Mouse (Mus musculus): ENCODE results near the gene Qsox2. TPM values are rescaled to one million over a fixed set of nuclear protein-coding genes. Genes with fewer than 3 reads are reported as not detected.

Qsox2 gene
- polyA plus RNA-seq (2012; rRNA removed), result 18.3 and 22.7 TPM in 2 replicates

DNA sequence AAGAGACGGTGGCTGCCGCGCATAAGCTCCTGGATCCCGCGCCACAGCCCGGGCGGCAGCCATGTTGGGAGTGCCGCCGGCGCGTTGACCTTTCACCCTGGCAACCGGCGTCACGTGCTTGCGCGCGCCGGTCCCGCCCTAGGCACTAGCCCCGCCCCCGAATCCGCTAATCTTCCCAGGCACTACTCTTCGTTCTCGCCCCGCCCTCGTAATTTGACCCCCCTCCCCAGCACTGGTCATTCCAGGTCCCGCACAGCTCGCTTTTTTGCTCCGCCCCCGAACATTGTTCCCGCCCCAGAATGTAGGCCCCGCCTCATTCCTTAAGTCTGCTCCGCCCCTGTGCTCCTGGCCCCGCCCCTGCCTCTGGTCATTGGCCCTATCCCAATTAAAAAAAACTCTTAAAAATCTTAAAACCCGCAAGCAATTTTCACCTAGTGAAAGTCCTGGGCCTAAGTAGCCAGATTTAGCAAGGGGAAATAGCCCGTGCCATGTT is at the start of gene Qsox2:
Qsox2 (minus strand) TSS at position 236 of the 493 bp plus-strand sequence.
- Histone ChIP-seq H3K27ac (ENCODE audit: control insufficient read depth, insufficient read depth, low read length) (no peak within 1 kb of the TSS), H3K4me3 (ENCODE audit: control insufficient read depth, insufficient read depth, low read length) (peak within 1 kb of the TSS; percentile 78), H3K4me1 (replicated peaks; ENCODE audit: control insufficient read depth, insufficient read depth, low read length) (peaks cover 28% of the 10 kb centered on the region), H3K27me3 (ENCODE audit: control insufficient read depth, insufficient read depth, low read length) (no peaks in the 10 kb centered on the region), H3K36me3 (ENCODE audit: control insufficient read depth, insufficient read depth, low read length) (no peaks in the 10 kb centered on the region)
- peak; percentile 84 for DNase-seq
- WGBS, result 1% methylated on average over 36 of the region's 36 CpGs
- TF ChIP-seq POLR2A (IDR thresholded peaks at IDR 0.05; ENCODE audit: control insufficient read depth, extremely low read depth, insufficient read depth, low read length, poor library complexity), result peak; percentile 57; the same call in 1 of the 2 replicates
- no peak for TF ChIP-seq CTCF (IDR thresholded peaks at IDR 0.05; ENCODE audit: borderline replicate concordance, control insufficient read depth, extremely low read depth, insufficient read depth, low read length, poor library complexity)

DNA sequence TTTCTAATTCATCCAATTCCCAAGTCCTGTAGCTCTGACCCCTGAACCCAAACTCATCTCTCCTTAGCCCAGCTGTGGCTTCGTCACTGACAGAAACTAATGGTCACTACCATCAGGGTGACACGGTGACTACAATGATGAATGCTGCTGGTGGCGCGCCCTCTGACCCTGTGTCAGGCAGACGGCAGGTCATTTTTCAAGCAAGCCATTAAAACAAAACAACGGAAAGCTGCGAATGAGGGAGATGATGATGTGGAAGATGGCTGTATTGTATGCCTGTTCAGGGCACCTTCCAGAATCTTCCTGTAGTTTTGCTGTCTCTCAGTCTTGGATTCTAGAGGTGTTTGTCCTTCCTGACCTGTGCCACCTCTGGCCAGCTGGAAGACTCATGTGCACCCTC is 49.1 kb upstream of the Qsox2 start:
- Histone ChIP-seq H3K27me3 (ENCODE audit: control insufficient read depth, insufficient read depth, low read length) (no peaks in the 10 kb centered on the region), H3K4me1 (replicated peaks; ENCODE audit: control insufficient read depth, insufficient read depth, low read length) (no peaks in the 10 kb centered on the region), H3K27ac (ENCODE audit: control insufficient read depth, insufficient read depth, low read length) (no peak overlapping the region), H3K36me3 (ENCODE audit: control insufficient read depth, insufficient read depth, low read length) (no peaks in the 10 kb centered on the region), H3K4me3 (ENCODE audit: control insufficient read depth, insufficient read depth, low read length) (no peak overlapping the region)
- no peak for DNase-seq
- no peak for TF ChIP-seq POLR2A (IDR thresholded peaks at IDR 0.05; ENCODE audit: control insufficient read depth, extremely low read depth, insufficient read depth, low read length, poor library complexity)
- TF ChIP-seq CTCF (IDR thresholded peaks at IDR 0.05; ENCODE audit: borderline replicate concordance, control insufficient read depth, extremely low read depth, insufficient read depth, low read length, poor library complexity), result no peak
- WGBS, result 92% methylated on average over 7 of the region's 7 CpGs

DNA sequence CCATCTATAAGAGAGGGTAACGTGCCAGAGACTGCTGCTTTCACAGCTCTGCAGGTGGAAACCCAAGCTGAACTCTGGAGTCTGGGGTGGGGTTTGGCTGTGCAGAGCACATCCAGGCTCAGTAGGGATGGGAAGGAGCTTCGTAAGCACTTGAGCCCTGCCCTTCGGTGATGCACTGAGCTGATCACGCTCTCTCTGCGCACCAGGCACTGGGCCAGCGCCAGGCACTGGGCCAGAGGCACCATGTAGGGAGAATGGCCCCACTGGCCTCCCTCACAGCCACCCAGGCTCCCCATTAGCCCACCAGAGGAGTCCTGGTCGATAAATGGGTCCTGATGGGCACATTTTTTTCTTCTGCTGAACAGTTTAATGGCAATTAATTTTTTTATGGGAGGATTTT is 48.5 kb upstream of the Qsox2 start:
- Histone ChIP-seq H3K27ac (ENCODE audit: control insufficient read depth, insufficient read depth, low read length) (no peak overlapping the region), H3K4me3 (ENCODE audit: control insufficient read depth, insufficient read depth, low read length) (no peak overlapping the region), H3K4me1 (replicated peaks; ENCODE audit: control insufficient read depth, insufficient read depth, low read length) (no peaks in the 10 kb centered on the region), H3K36me3 (ENCODE audit: control insufficient read depth, insufficient read depth, low read length) (no peaks in the 10 kb centered on the region), H3K27me3 (ENCODE audit: control insufficient read depth, insufficient read depth, low read length) (no peaks in the 10 kb centered on the region)
- no peak for DNase-seq
- 82% methylated on average over 7 of the region's 7 CpGs for WGBS
- TF ChIP-seq POLR2A (IDR thresholded peaks at IDR 0.05; ENCODE audit: control insufficient read depth, extremely low read depth, insufficient read depth, low read length, poor library complexity), result no peak
- no peak for TF ChIP-seq CTCF (IDR thresholded peaks at IDR 0.05; ENCODE audit: borderline replicate concordance, control insufficient read depth, extremely low read depth, insufficient read depth, low read length, poor library complexity)

DNA sequence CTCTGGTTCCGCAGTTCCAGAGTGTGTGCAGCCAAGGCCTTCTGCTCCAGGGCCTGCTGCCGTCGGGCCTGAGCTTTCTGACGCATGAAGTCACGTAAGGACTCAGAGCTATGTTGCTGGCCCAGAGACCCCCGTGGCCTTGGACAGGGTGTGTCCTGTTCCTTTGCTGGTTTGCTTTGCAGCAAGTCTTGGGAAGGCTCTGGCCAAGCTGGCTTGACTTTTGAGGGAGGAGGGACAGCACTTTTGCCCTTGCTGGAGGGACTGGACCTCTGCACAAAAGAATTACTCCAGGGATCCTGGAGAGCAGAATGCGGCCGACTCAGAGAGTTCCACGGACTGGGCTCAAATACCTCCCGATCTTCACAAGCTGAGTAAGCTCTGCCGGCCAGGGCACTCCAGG is 43.3 kb upstream of the Qsox2 start:
- no peaks in the 10 kb centered on the region for H3K36me3 ChIP-seq (ENCODE audit: control insufficient read depth, insufficient read depth, low read length)
- H3K27me3 ChIP-seq (ENCODE audit: control insufficient read depth, insufficient read depth, low read length), result no peaks in the 10 kb centered on the region
- no peak overlapping the region for H3K27ac ChIP-seq (ENCODE audit: control insufficient read depth, insufficient read depth, low read length)
- TF ChIP-seq POLR2A (IDR thresholded peaks at IDR 0.05; ENCODE audit: control insufficient read depth, extremely low read depth, insufficient read depth, low read length, poor library complexity) (no peak), CTCF (IDR thresholded peaks at IDR 0.05; ENCODE audit: borderline replicate concordance, control insufficient read depth, extremely low read depth, insufficient read depth, low read length, poor library complexity) (no peak)
- H3K4me1 ChIP-seq (replicated peaks; ENCODE audit: control insufficient read depth, insufficient read depth, low read length), result no peaks in the 10 kb centered on the region
- 95% methylated on average over 11 of the region's 11 CpGs for WGBS
- H3K4me3 ChIP-seq (ENCODE audit: control insufficient read depth, insufficient read depth, low read length), result no peak overlapping the region
- DNase-seq, result no peak

DNA sequence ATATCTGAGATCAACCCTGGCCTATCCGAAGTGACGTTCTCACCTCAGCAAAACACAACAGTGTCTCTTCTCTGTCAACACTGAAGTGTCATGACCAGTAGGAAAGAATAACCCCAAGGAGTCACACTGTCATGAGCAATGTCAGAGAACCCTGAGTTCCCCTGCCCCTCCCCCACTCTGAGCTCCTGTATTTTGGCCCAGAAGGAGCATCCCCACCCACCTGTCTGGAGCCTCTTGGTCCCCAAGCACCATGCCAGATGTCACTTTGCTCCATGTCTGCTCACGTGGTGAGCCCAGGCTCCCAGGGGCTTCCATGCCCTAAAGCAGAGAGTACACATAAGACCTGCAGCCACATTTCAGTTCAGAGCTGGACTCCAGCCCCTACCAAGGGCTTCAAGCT is 42.4 kb upstream of the Qsox2 start:
- Histone ChIP-seq H3K27ac (ENCODE audit: control insufficient read depth, insufficient read depth, low read length) (no peak overlapping the region), H3K4me1 (replicated peaks; ENCODE audit: control insufficient read depth, insufficient read depth, low read length) (no peaks in the 10 kb centered on the region), H3K27me3 (ENCODE audit: control insufficient read depth, insufficient read depth, low read length) (no peaks in the 10 kb centered on the region), H3K36me3 (ENCODE audit: control insufficient read depth, insufficient read depth, low read length) (no peaks in the 10 kb centered on the region), H3K4me3 (ENCODE audit: control insufficient read depth, insufficient read depth, low read length) (no peak overlapping the region)
- TF ChIP-seq POLR2A (IDR thresholded peaks at IDR 0.05; ENCODE audit: control insufficient read depth, extremely low read depth, insufficient read depth, low read length, poor library complexity) (no peak), CTCF (IDR thresholded peaks at IDR 0.05; ENCODE audit: borderline replicate concordance, control insufficient read depth, extremely low read depth, insufficient read depth, low read length, poor library complexity) (no peak)
- no peak for DNase-seq
- 88% methylated on average over 3 of the region's 3 CpGs for WGBS

DNA sequence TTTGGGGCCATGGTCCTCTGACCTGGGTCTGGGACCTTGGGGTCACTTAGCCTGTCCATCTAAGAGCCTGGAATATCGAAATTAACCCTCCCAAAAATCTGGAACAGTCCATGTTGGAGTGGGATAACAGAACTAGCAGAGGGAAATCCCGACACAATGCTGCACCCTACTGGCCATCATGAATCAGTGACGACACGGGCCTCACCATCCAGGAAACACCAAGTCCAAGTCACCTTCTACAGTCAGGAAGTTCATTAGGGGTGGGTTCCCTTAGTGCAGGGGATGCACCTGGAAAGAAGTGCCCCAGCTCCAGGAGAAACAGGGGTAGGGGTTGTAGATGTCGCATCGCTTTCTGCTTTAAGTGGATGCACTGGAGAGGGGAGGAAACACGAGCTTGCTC is 36.3 kb upstream of the Qsox2 start:
- H3K27ac ChIP-seq (ENCODE audit: control insufficient read depth, insufficient read depth, low read length), result no peak overlapping the region
- TF ChIP-seq CTCF (IDR thresholded peaks at IDR 0.05; ENCODE audit: borderline replicate concordance, control insufficient read depth, extremely low read depth, insufficient read depth, low read length, poor library complexity), result 0 out of 2 replicates have a peak, but pooled peaks have one; percentile 18
- no peak for TF ChIP-seq POLR2A (IDR thresholded peaks at IDR 0.05; ENCODE audit: control insufficient read depth, extremely low read depth, insufficient read depth, low read length, poor library complexity)
- WGBS, result 16% methylated on average over 7 of the region's 7 CpGs

DNA sequence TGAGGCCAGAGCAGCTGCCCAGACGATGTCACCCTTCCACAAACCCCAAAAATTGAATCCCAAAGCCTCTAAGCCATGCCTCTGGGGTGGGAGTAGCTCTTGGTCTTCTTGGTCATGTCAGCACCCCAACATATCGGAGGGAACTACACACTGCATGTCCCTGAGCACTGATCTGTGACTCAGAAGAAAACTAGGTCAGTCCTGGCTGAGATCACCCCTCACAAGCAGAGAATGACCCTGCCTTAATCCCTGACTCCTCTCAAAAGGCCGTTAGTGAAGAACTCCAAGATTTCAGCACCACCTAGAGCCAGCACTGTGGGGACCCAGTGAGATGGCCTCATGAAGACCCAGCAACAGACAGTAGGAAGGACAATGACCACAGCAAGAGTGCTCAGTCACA is 30.9 kb upstream of the Qsox2 start:
- DNase-seq, result no peak
- Histone ChIP-seq H3K27ac (ENCODE audit: control insufficient read depth, insufficient read depth, low read length) (no peak overlapping the region), H3K4me3 (ENCODE audit: control insufficient read depth, insufficient read depth, low read length) (no peak overlapping the region), H3K36me3 (ENCODE audit: control insufficient read depth, insufficient read depth, low read length) (no peaks in the 10 kb centered on the region), H3K27me3 (ENCODE audit: control insufficient read depth, insufficient read depth, low read length) (no peaks in the 10 kb centered on the region), H3K4me1 (replicated peaks; ENCODE audit: control insufficient read depth, insufficient read depth, low read length) (no peaks in the 10 kb centered on the region)
- TF ChIP-seq CTCF (IDR thresholded peaks at IDR 0.05; ENCODE audit: borderline replicate concordance, control insufficient read depth, extremely low read depth, insufficient read depth, low read length, poor library complexity), result no peak
- no peak for TF ChIP-seq POLR2A (IDR thresholded peaks at IDR 0.05; ENCODE audit: control insufficient read depth, extremely low read depth, insufficient read depth, low read length, poor library complexity)
- WGBS, result 81% methylated on average over 3 of the region's 3 CpGs

More for the DNA sequence above, 36.3 kb upstream of the Qsox2 start:
- H3K36me3 ChIP-seq (ENCODE audit: control insufficient read depth, insufficient read depth, low read length), result no peaks in the 10 kb centered on the region
- H3K27me3 ChIP-seq (ENCODE audit: control insufficient read depth, insufficient read depth, low read length), result no peaks in the 10 kb centered on the region
- peak; percentile 40 for DNase-seq
- H3K4me3 ChIP-seq (ENCODE audit: control insufficient read depth, insufficient read depth, low read length), result no peak overlapping the region
- no peaks in the 10 kb centered on the region for H3K4me1 ChIP-seq (replicated peaks; ENCODE audit: control insufficient read depth, insufficient read depth, low read length)
